Mouse (Mus musculus): ENCODE data around the gene Casc4. TPM values are rescaled to one million over a fixed set of nuclear protein-coding genes. Genes with fewer than 3 reads are reported as not detected.

The Casc4 gene
- polyA plus RNA-seq, 1 experiment from 2014 or later = 12.5 TPM

DNA sequence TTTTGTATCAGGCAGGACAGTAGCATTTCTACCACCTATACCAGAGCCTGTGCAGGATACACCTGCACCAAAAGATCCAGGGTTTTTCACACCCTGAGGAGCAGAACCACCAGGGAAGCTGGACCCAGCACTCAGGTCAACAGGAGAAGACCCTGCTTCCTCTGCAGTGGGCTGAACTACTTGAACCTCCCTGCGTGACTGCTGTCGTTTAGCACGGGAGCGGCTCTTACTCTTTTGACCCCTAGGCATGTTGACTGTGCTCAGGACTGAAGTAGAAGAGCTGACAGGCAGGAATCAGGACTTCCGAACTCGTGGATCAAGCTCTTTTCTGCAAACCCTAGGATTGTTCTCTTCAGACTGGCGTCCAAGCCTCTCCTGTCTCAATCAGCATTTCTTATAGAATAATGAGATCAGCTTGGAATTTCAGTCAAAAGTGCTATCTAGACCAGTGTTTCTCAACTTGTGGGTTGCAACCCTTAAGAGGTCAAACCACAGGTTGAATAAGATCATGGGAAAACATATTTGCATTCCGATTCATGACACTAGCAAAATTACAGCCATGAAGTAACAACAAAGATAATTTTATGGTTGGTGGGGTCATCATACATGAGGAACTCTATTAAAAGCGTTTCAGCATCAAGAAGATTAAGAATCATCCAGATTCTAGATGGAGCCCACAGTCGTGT, 88.3 kb downstream of the Casc4 start:
- H3K9me3 ChIP-seq (ENCODE audit: control insufficient read depth) = no peaks in the 10 kb centered on the region
- no peaks in the 10 kb centered on the region for H3K27me3 ChIP-seq (replicated peaks; ENCODE audit: control insufficient read depth, insufficient read depth, low read length)
- H3K4me3 ChIP-seq (ENCODE audit: low read depth, low read length) = peak overlapping the region; percentile 77
- no peaks in the 10 kb centered on the region for H3K36me3 ChIP-seq (ENCODE audit: control insufficient read depth, insufficient read depth)
- no peak for TF ChIP-seq CTCF (IDR thresholded peaks at IDR 0.05; ENCODE audit: low read depth)
- no peak for ATAC-seq
- peak overlapping the region; percentile 77 for H3K9ac ChIP-seq (ENCODE audit: low read depth, low read length)
- 21% methylated on average over 10 of the region's 10 CpGs for WGBS
- no peak overlapping the region for H3K27ac ChIP-seq (ENCODE audit: low read depth, low read length)
- peak overlapping the region; percentile 79 for H3K4me2 ChIP-seq (replicated peaks; ENCODE audit: low read depth)
- H3K4me1 ChIP-seq (replicated peaks; ENCODE audit: control insufficient read depth, insufficient read depth, low read length) = 0 out of 2 replicates have a peak, but pooled peaks cover 2% of the 10 kb centered on the region

DNA sequence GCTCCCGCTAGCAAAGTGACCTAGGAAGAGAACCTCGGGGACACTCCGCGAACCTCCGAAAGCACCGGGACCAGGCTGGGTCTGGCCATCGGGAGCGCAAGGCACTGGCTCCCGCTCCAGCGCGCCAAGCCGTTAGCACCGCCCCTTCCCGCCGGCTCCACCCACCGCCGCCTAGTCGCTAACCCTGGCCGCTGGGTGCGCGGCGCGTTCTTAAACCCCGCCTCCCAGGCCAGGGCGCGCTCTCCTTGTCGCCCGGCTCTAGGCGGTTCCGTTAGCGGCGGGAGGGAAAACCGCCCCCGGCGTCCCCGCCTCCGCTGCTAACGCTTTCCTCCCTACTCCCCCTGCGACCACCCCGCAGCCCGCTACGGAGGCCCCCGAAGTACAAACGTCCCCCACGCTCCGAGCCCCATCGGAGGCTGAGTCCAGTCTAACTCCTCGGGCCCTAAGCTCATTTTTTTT, 89.0 kb downstream of the Casc4 start, which contains the start of the genes Ctdspl2 and Mageb3:
Gene Ctdspl2, plus strand, starts transcription at position 237 of the 459 bp plus-strand sequence.
Gene Mageb3, minus strand, starts transcription at position 328 of the 459 bp plus-strand sequence.
- Histone ChIP-seq H3K9ac (ENCODE audit: low read depth, low read length) (peak within 1 kb of the TSS; percentile 77), H3K4me1 (replicated peaks; ENCODE audit: control insufficient read depth, insufficient read depth, low read length) (0 out of 2 replicates have a peak, but pooled peaks cover 2% of the 10 kb centered on the region), H3K4me2 (replicated peaks; ENCODE audit: low read depth) (peak within 1 kb of the TSS; percentile 79), H3K36me3 (ENCODE audit: control insufficient read depth, insufficient read depth) (peaks cover 3% of the 10 kb centered on the region; the same call in 1 of the 2 replicates), H3K27ac (ENCODE audit: low read depth, low read length) (peak within 1 kb of the TSS; percentile 95), H3K9me3 (ENCODE audit: control insufficient read depth) (no peaks in the 10 kb centered on the region), H3K4me3 (ENCODE audit: low read depth, low read length) (peak within 1 kb of the TSS; percentile 77), H3K27me3 (replicated peaks; ENCODE audit: control insufficient read depth, insufficient read depth, low read length) (no peaks in the 10 kb centered on the region)
- peak; percentile 96 for ATAC-seq
- 0% methylated on average over 48 of the region's 48 CpGs for WGBS
- peak; percentile 39 for TF ChIP-seq CTCF (IDR thresholded peaks at IDR 0.05; ENCODE audit: low read depth)

DNA sequence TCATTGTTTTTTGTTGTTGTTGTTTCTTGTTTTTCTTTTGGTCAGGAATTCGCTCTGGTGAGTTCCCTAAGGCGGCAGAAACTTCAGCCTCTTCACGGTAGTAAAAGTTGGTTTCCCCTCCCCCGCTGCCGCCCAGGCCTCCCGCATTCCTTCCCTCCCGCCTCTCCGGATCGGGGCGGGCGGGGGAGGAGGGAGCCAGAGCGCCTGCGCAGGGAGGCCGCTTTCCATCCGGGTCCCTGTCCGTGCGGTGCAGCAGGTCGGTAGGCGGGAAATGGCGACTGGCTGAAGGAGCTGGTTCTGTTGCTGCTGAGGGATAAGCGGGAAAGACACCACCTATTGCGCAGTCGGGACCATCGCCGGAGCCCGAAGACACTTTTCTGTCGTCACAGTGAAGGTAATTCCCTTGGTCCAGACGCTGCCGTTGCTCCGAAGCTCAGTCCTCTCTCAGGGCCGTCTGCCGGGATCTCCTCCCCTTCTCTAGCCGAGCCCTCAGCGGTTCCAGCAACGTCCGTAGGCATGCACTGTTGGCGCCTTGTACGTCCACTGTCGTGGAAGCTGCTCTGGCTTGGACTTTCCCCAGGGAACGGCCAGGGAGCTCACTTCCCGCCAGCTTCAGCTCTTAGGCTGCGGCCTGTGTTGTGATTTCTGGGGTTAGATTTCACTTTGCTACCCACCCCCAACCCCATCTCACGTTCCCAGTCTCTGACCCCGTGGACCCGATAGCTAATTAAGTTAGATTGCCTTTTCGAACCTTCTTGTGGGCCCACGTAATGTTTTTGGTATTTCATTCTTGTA, 89.7 kb downstream of the Casc4 start:
- peak; percentile 97 for ATAC-seq
- Histone ChIP-seq H3K27ac (ENCODE audit: low read depth, low read length) (peak overlapping the region; percentile 95), H3K27me3 (replicated peaks; ENCODE audit: control insufficient read depth, insufficient read depth, low read length) (no peaks in the 10 kb centered on the region), H3K4me1 (replicated peaks; ENCODE audit: control insufficient read depth, insufficient read depth, low read length) (0 out of 2 replicates have a peak, but pooled peaks cover 2% of the 10 kb centered on the region), H3K36me3 (ENCODE audit: control insufficient read depth, insufficient read depth) (peaks cover 5% of the 10 kb centered on the region; the same call in 1 of the 2 replicates), H3K9ac (ENCODE audit: low read depth, low read length) (peak overlapping the region; percentile 77), H3K4me2 (replicated peaks; ENCODE audit: low read depth) (peak overlapping the region; percentile 79), H3K9me3 (ENCODE audit: control insufficient read depth) (no peaks in the 10 kb centered on the region), H3K4me3 (ENCODE audit: low read depth, low read length) (peak overlapping the region; percentile 77)
- no peak for TF ChIP-seq CTCF (IDR thresholded peaks at IDR 0.05; ENCODE audit: low read depth)
- WGBS = 0% methylated on average over 47 of the region's 47 CpGs

DNA sequence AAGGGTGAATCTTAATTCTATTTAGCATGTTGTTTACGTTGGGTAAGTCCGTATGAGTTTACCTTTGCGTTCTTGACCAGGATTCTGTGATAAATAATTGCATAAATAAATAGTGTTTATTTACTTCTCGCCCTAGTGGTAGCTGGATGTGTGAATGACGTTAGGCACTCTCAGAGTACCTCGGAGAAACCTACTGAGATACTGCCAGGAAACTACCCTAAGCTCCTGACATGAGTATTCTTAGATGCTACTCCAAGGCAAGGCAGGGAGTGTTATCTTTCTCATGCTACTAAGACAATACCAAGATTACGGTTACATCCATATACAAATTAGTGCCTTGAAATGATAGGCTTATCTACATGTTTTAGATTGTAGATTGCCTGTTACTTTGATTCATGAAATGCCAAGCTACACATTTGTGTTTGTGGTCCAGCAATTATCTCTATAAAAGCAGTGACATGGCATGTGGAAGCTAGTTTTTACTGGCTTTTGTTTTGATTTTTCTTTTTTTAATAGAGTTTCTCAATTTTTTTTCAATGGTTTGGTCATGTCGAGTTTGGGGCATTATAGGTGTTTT, 90.5 kb downstream of the Casc4 start:
- H3K4me2 ChIP-seq (replicated peaks; ENCODE audit: low read depth) = peak overlapping the region; percentile 79
- peaks cover 10% of the 10 kb centered on the region; the same call in 1 of the 2 replicates for H3K36me3 ChIP-seq (ENCODE audit: control insufficient read depth, insufficient read depth)
- H3K9me3 ChIP-seq (ENCODE audit: control insufficient read depth) = no peaks in the 10 kb centered on the region
- peak overlapping the region; percentile 77 for H3K9ac ChIP-seq (ENCODE audit: low read depth, low read length)
- H3K4me1 ChIP-seq (replicated peaks; ENCODE audit: control insufficient read depth, insufficient read depth, low read length) = 0 out of 2 replicates have a peak, but pooled peaks cover 2% of the 10 kb centered on the region
- no peaks in the 10 kb centered on the region for H3K27me3 ChIP-seq (replicated peaks; ENCODE audit: control insufficient read depth, insufficient read depth, low read length)
- peak overlapping the region; percentile 95; the same call in 1 of the 2 replicates for H3K27ac ChIP-seq (ENCODE audit: low read depth, low read length)
- H3K4me3 ChIP-seq (ENCODE audit: low read depth, low read length) = peak overlapping the region; percentile 77
- 4% methylated on average over 8 of the region's 8 CpGs for WGBS
- no peak for ATAC-seq
- TF ChIP-seq CTCF (IDR thresholded peaks at IDR 0.05; ENCODE audit: low read depth) = no peak

Other genes with a start within 250 kb of the Casc4 start
- gene Frmd5, start 59.9 kb upstream of the Casc4 start, polyA plus RNA-seq (2015; fragmentation: Nextera tagmentation; extraction: Ambion mirVana) = 0.50 and 0.61 TPM in 2 replicates
- gene Ctdspl2, start 89.0 kb downstream of the Casc4 start, polyA plus RNA-seq (2015; fragmentation: Nextera tagmentation; extraction: Ambion mirVana) = 16.8 and 19.0 TPM in 2 replicates
- 0.07 TPM in 1 of 2 replicates, not detected in the other for gene Mageb3, start 89.1 kb downstream of the Casc4 start, polyA plus RNA-seq (2015; fragmentation: Nextera tagmentation; extraction: Ambion mirVana)
- gene Eif3j1, start 161.6 kb downstream of the Casc4 start, polyA plus RNA-seq (2015; fragmentation: Nextera tagmentation; extraction: Ambion mirVana) = 7.8 and 7.9 TPM in 2 replicates